Mouse (Mus musculus): ENCODE results near the gene Shb. TPM values are rescaled to one million over a fixed set of nuclear protein-coding genes. Genes with fewer than 3 reads are reported as not detected.

The Shb gene
- polyA plus RNA-seq, 1 experiment from 2014 or later: 11.1 TPM

- Histone ChIP-seq H3K27ac (ENCODE audit: low read depth, low read length) (peak overlapping the region; percentile 87), H3K9ac (ENCODE audit: low read depth, low read length) (peak overlapping the region; percentile 61), H3K4me3 (ENCODE audit: low read depth, low read length) (no peak overlapping the region), H3K4me1 (ENCODE audit: control insufficient read depth, insufficient read depth, low read length) (peaks cover 88% of the 10 kb centered on the region), H3K27me3 (ENCODE audit: control insufficient read depth, insufficient read depth, low read length) (no peaks in the 10 kb centered on the region), H3K36me3 (ENCODE audit: control insufficient read depth, insufficient read depth, low read length) (0 out of 2 replicates have a peak, but pooled peaks cover 3% of the 10 kb centered on the region), H3K4me2 (peak overlapping the region; percentile 49), H3K9me3 (replicated peaks; ENCODE audit: control insufficient read depth, low read length) (no peaks in the 10 kb centered on the region)
- ATAC-seq (replicated peaks; ENCODE audit: insufficient number of reproducible peaks, low FRiP score, low TSS enrichment): no peak
- WGBS (ENCODE audit: insufficient replicate concordance): 12% methylated on average over 8 of the region's 8 CpGs
Measured at GRCm38 (mm10) chr4:45490036-45490752, 42.1 kb downstream of the Shb start.

GRCm38 (mm10) chr4:45489141-45490035 is 42.9 kb downstream of the Shb start:
- Histone ChIP-seq H3K4me2 (peak overlapping the region; percentile 49), H3K4me3 (ENCODE audit: low read depth, low read length) (no peak overlapping the region), H3K36me3 (ENCODE audit: control insufficient read depth, insufficient read depth, low read length) (0 out of 2 replicates have a peak, but pooled peaks cover 3% of the 10 kb centered on the region), H3K9ac (ENCODE audit: low read depth, low read length) (peak overlapping the region; percentile 61), H3K9me3 (replicated peaks; ENCODE audit: control insufficient read depth, low read length) (no peaks in the 10 kb centered on the region), H3K27me3 (ENCODE audit: control insufficient read depth, insufficient read depth, low read length) (no peaks in the 10 kb centered on the region), H3K4me1 (ENCODE audit: control insufficient read depth, insufficient read depth, low read length) (peaks cover 88% of the 10 kb centered on the region), H3K27ac (ENCODE audit: low read depth, low read length) (peak overlapping the region; percentile 87)
- 28% methylated on average over 18 of the region's 18 CpGs for WGBS (ENCODE audit: insufficient replicate concordance)
- peak; percentile 28; the same call in 1 of the 2 replicates for ATAC-seq (replicated peaks; ENCODE audit: insufficient number of reproducible peaks, low FRiP score, low TSS enrichment)

GRCm38 (mm10) chr4:45487681-45488081 is 44.6 kb downstream of the Shb start:
- 36% methylated on average over 6 of the region's 6 CpGs for WGBS (ENCODE audit: insufficient replicate concordance)
- no peak overlapping the region for H3K27ac ChIP-seq (ENCODE audit: low read depth, low read length)
- H3K4me3 ChIP-seq (ENCODE audit: low read depth, low read length): no peak overlapping the region
- 0 out of 2 replicates have a peak, but pooled peaks cover 3% of the 10 kb centered on the region for H3K36me3 ChIP-seq (ENCODE audit: control insufficient read depth, insufficient read depth, low read length)
- H3K9me3 ChIP-seq (replicated peaks; ENCODE audit: control insufficient read depth, low read length): no peaks in the 10 kb centered on the region
- H3K4me1 ChIP-seq (ENCODE audit: control insufficient read depth, insufficient read depth, low read length): peaks cover 88% of the 10 kb centered on the region
- H3K27me3 ChIP-seq (ENCODE audit: control insufficient read depth, insufficient read depth, low read length): no peaks in the 10 kb centered on the region
- no peak overlapping the region for H3K4me2 ChIP-seq
- 0 out of 2 replicates have a peak overlapping the region, but pooled peaks have one; percentile 22 for H3K9ac ChIP-seq (ENCODE audit: low read depth, low read length)
- no peak for ATAC-seq (replicated peaks; ENCODE audit: insufficient number of reproducible peaks, low FRiP score, low TSS enrichment)

- Histone ChIP-seq H3K27ac (ENCODE audit: low read depth, low read length) (peak overlapping the region; percentile 86), H3K36me3 (ENCODE audit: control insufficient read depth, insufficient read depth, low read length) (0 out of 2 replicates have a peak, but pooled peaks cover 3% of the 10 kb centered on the region), H3K27me3 (ENCODE audit: control insufficient read depth, insufficient read depth, low read length) (no peaks in the 10 kb centered on the region), H3K4me2 (no peak overlapping the region), H3K4me1 (ENCODE audit: control insufficient read depth, insufficient read depth, low read length) (peaks cover 85% of the 10 kb centered on the region), H3K9ac (ENCODE audit: low read depth, low read length) (0 out of 2 replicates have a peak overlapping the region, but pooled peaks have one; percentile 28), H3K9me3 (replicated peaks; ENCODE audit: control insufficient read depth, low read length) (no peaks in the 10 kb centered on the region), H3K4me3 (ENCODE audit: low read depth, low read length) (no peak overlapping the region)
- 65% methylated on average over 5 of the region's 5 CpGs for WGBS (ENCODE audit: insufficient replicate concordance)
- no peak for ATAC-seq (replicated peaks; ENCODE audit: insufficient number of reproducible peaks, low FRiP score, low TSS enrichment)
Measured at GRCm38 (mm10) chr4:45485024-45485423, 47.2 kb downstream of the Shb start.

GRCm38 (mm10) chr4:45483271-45484245 is 48.7 kb downstream of the Shb start:
- ATAC-seq (replicated peaks; ENCODE audit: insufficient number of reproducible peaks, low FRiP score, low TSS enrichment): peak; percentile 67
- Histone ChIP-seq H3K9me3 (replicated peaks; ENCODE audit: control insufficient read depth, low read length) (no peaks in the 10 kb centered on the region), H3K4me2 (peak overlapping the region; percentile 25), H3K4me3 (ENCODE audit: low read depth, low read length) (no peak overlapping the region), H3K9ac (ENCODE audit: low read depth, low read length) (peak overlapping the region; percentile 43), H3K36me3 (ENCODE audit: control insufficient read depth, insufficient read depth, low read length) (0 out of 2 replicates have a peak, but pooled peaks cover 3% of the 10 kb centered on the region), H3K27ac (ENCODE audit: low read depth, low read length) (peak overlapping the region; percentile 86), H3K27me3 (ENCODE audit: control insufficient read depth, insufficient read depth, low read length) (no peaks in the 10 kb centered on the region), H3K4me1 (ENCODE audit: control insufficient read depth, insufficient read depth, low read length) (peaks cover 80% of the 10 kb centered on the region)
- 68% methylated on average over 8 of the region's 8 CpGs for WGBS (ENCODE audit: insufficient replicate concordance)

- ATAC-seq (replicated peaks; ENCODE audit: insufficient number of reproducible peaks, low FRiP score, low TSS enrichment): no peak
- WGBS (ENCODE audit: insufficient replicate concordance): 85% methylated on average over 13 of the region's 13 CpGs
- Histone ChIP-seq H3K4me3 (ENCODE audit: low read depth, low read length) (no peak overlapping the region), H3K4me1 (ENCODE audit: control insufficient read depth, insufficient read depth, low read length) (peaks cover 80% of the 10 kb centered on the region), H3K27me3 (ENCODE audit: control insufficient read depth, insufficient read depth, low read length) (no peaks in the 10 kb centered on the region), H3K27ac (ENCODE audit: low read depth, low read length) (peak overlapping the region; percentile 29; the same call in 1 of the 2 replicates), H3K4me2 (no peak overlapping the region; the same call in 1 of the 2 replicates), H3K9ac (ENCODE audit: low read depth, low read length) (no peak overlapping the region), H3K36me3 (ENCODE audit: control insufficient read depth, insufficient read depth, low read length) (0 out of 2 replicates have a peak, but pooled peaks cover 3% of the 10 kb centered on the region), H3K9me3 (replicated peaks; ENCODE audit: control insufficient read depth, low read length) (no peaks in the 10 kb centered on the region)
Measured at GRCm38 (mm10) chr4:45482271-45482670, 50.0 kb downstream of the Shb start.

GRCm38 (mm10) chr4:45481431-45481830 is 50.8 kb downstream of the Shb start:
- Histone ChIP-seq H3K9me3 (replicated peaks; ENCODE audit: control insufficient read depth, low read length) (no peaks in the 10 kb centered on the region), H3K4me3 (ENCODE audit: low read depth, low read length) (no peak overlapping the region), H3K27me3 (ENCODE audit: control insufficient read depth, insufficient read depth, low read length) (no peaks in the 10 kb centered on the region), H3K36me3 (ENCODE audit: control insufficient read depth, insufficient read depth, low read length) (no peaks in the 10 kb centered on the region), H3K27ac (ENCODE audit: low read depth, low read length) (peak overlapping the region; percentile 29; the same call in 1 of the 2 replicates), H3K4me1 (ENCODE audit: control insufficient read depth, insufficient read depth, low read length) (peaks cover 88% of the 10 kb centered on the region), H3K9ac (ENCODE audit: low read depth, low read length) (0 out of 2 replicates have a peak overlapping the region, but pooled peaks have one; percentile 10), H3K4me2 (no peak overlapping the region)
- ATAC-seq (replicated peaks; ENCODE audit: insufficient number of reproducible peaks, low FRiP score, low TSS enrichment): no peak
- 75% methylated on average over 5 of the region's 5 CpGs for whole genome bisulfite sequencing (ENCODE audit: insufficient replicate concordance)
